14 mouse cellular contexts compared by ENCODE assay signal in the genomic region with DNA sequence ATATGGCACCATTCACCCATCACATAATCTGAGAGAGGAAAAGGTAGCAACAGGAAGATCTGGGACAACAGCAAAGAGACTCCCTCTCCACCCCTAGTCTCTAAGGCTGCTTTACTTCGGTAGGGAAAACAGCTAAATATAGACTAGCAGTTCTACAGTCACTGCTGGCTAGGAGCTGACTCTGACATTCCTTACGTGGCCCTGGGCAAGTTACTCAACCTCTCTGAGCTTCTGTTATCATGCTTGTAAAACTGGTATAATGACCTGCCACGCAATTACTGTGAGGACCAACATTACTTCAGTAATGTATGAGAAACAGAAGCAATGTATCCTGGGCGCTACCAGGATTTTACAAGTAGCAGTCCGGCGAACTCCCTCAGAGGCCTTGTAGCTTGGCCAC. TPM values are rescaled to one million over a fixed set of nuclear protein-coding genes. Genes with fewer than 3 reads are reported as not detected.
"Had no signal": no experiment of that assay in that cellular context is flagged by ENCODE, and none has a peak within 500 bp of the region (broad histone marks: within the 10 kb centered on the region; RNA-seq: fewer than 3 reads in every experiment).

No protein-coding gene starts in this region.

- H3K4me1 ChIP-seq: midbrain, embryonic 10.5 days; neural tube, embryonic 15.5 days had no signal

- H3K36me3 ChIP-seq: neural tube, embryonic 15.5 days had no signal

- H3K27ac ChIP-seq: kidney, postnatal 0 days; layer of hippocampus, adult 2 months; limb, embryonic 13.5 days; liver, embryonic 14.5 days; midbrain, embryonic 10.5 days; neural tube, embryonic 15.5 days had no signal

- H3K9ac ChIP-seq: limb, embryonic 13.5 days; liver, embryonic 14.5 days; lung, embryonic 14.5 days; neural tube, embryonic 15.5 days had no signal

- H3K4me3 ChIP-seq: layer of hippocampus, adult 2 months; limb, embryonic 13.5 days; midbrain, embryonic 10.5 days; myocyte; neural tube, embryonic 15.5 days had no signal

- H3K4me2 ChIP-seq: limb, embryonic 13.5 days; lung, embryonic 14.5 days; neural tube, embryonic 15.5 days had no signal

- H3K9me3 ChIP-seq: limb, embryonic 13.5 days; midbrain, embryonic 10.5 days; neural tube, embryonic 15.5 days had no signal

- H3K27me3 ChIP-seq: neural tube, embryonic 15.5 days had no signal

- DNase-seq: kidney, postnatal 36 days; left cerebral cortex, postnatal 4 days; lung, embryonic 14.5 days; midbrain, embryonic 14.5 days; right cerebral cortex, adult 18-20 months; right cerebral cortex, postnatal 25 days; thymus, postnatal 36 days had no signal

RNA-seq across cellular contexts. Expression of gene Bend4, which starts 19.7 kb away (rescaled TPM):
- polyA plus RNA-seq: myocyte had no signal
